Mouse (Mus musculus) gastrocnemius, adult 8-10 months (tissue): ENCODE data around the gene Shisa8. TPM values are rescaled to one million over a fixed set of nuclear protein-coding genes. Genes with fewer than 3 reads are reported as not detected.

Source experiments
- DNase-seq, 2 experiments: peaks; one replicate each; pipeline ENCODE4 v3.0.0; 2022; ENCODE audit warnings: low spot score in 2 of 2
- microRNA-seq: library from miRNA; unstranded; fragments of <30 nt; microRNA quantifications from one replicate; pipeline ENCODE4 v1.2.0, GENCODE M21; 2022
- total RNA-seq, 4 experiments: library from RNA; stranded (reverse); gene quantifications; 2 replicates each; pipeline ENCODE4 v1.2.4; 2022

The Shisa8 gene
- total RNA-seq, 4 experiments from 2014 or later = not detected

GRCm38 (mm10) chr15:82156298-82156697 is 56.3 kb downstream of the Shisa8 start:
- no peak for DNase-seq

Small RNAs within 50 kb of the gene (microRNA-seq; reads per million reads assigned to microRNA genes)
- 7.5 reads per million for gene Mir33

Other genes with a start within 250 kb of the Shisa8 start
- not detected for gene 1700029P11Rik, start 232.3 kb downstream of the Shisa8 start, total RNA-seq
- gene Xrcc6, start 225.0 kb downstream of the Shisa8 start, total RNA-seq = 10 to 100 TPM; 20.6 to 24.5 (median 24.2) TPM
- gene Desi1, start 179.0 kb downstream of the Shisa8 start, total RNA-seq = 10 to 100 TPM; 14.9 to 18.4 (median 17.5) TPM
- gene Snu13, start 165.2 kb downstream of the Shisa8 start, total RNA-seq = 10 to 100 TPM; 44.8 to 55.5 (median 51.4) TPM
- not detected for gene 4930407I10Rik, start 153.7 kb downstream of the Shisa8 start, total RNA-seq
- not detected for gene Mei1, start 142.8 kb downstream of the Shisa8 start, total RNA-seq
- gene Ccdc134, start 84.9 kb downstream of the Shisa8 start, total RNA-seq = 10 to 100 TPM in 2 of 4 experiments, 1 to 10 TPM in 2; 6.8 to 14.2 (median 8.6) TPM
- 10 to 100 TPM in 1 of 4 experiments, 1 to 10 TPM in 3; 8.4 to 11.5 (median 9.7) TPM for gene Srebf2, start 65.6 kb downstream of the Shisa8 start, total RNA-seq
- gene Tnfrsf13c, start 11.6 kb upstream of the Shisa8 start, total RNA-seq = not detected
- not detected for gene Cenpm, start 31.9 kb upstream of the Shisa8 start, total RNA-seq
- gene 1500009C09Rik, start 39.6 kb upstream of the Shisa8 start, total RNA-seq = not detected
- under 1 TPM; 0.10 to 0.63 (median 0.38) TPM for gene Sept3, start 62.1 kb upstream of the Shisa8 start, total RNA-seq
- not detected for gene Wbp2nl, start 86.1 kb upstream of the Shisa8 start, total RNA-seq
- 10 to 100 TPM in 2 of 4 experiments, 1 to 10 TPM in 2; 7.7 to 11.6 (median 10.1) TPM for gene Naga, start 126.1 kb upstream of the Shisa8 start, total RNA-seq
- gene Pheta2, start 126.1 kb upstream of the Shisa8 start, total RNA-seq = under 1 TPM; 0.17 to 0.43 (median 0.36) TPM
- 100 to 1,000 TPM; 129 to 149 (median 142) TPM for gene Smdt1, start 126.1 kb upstream of the Shisa8 start, total RNA-seq
- 100 to 1,000 TPM; 397 to 462 (median 441) TPM for gene Ndufa6, start 141.5 kb upstream of the Shisa8 start, total RNA-seq
- gene Cyp2d22, start 167.4 kb upstream of the Shisa8 start, total RNA-seq = 10 to 100 TPM in 3 of 4 experiments, 1 to 10 TPM in 1; 7.2 to 14.5 (median 11.5) TPM
- under 1 TPM in 2 of 4 experiments, not detected in 2; 0.18 to 0.24 TPM for gene Cyp2d11, start 181.2 kb upstream of the Shisa8 start, total RNA-seq
- gene Cyp2d10, start 194.4 kb upstream of the Shisa8 start, total RNA-seq = under 1 TPM in 1 of 4 experiments, not detected in 3; 0.56 TPM
- gene Cyp2d9, start 220.6 kb upstream of the Shisa8 start, total RNA-seq = not detected